Mouse (Mus musculus): ENCODE results near the gene Dscaml1. TPM values are rescaled to one million over a fixed set of nuclear protein-coding genes. Genes with fewer than 3 reads are reported as not detected.

Gene Dscaml1
- polyA plus RNA-seq, 1 experiment from 2014 or later = 0.06 TPM

DNA sequence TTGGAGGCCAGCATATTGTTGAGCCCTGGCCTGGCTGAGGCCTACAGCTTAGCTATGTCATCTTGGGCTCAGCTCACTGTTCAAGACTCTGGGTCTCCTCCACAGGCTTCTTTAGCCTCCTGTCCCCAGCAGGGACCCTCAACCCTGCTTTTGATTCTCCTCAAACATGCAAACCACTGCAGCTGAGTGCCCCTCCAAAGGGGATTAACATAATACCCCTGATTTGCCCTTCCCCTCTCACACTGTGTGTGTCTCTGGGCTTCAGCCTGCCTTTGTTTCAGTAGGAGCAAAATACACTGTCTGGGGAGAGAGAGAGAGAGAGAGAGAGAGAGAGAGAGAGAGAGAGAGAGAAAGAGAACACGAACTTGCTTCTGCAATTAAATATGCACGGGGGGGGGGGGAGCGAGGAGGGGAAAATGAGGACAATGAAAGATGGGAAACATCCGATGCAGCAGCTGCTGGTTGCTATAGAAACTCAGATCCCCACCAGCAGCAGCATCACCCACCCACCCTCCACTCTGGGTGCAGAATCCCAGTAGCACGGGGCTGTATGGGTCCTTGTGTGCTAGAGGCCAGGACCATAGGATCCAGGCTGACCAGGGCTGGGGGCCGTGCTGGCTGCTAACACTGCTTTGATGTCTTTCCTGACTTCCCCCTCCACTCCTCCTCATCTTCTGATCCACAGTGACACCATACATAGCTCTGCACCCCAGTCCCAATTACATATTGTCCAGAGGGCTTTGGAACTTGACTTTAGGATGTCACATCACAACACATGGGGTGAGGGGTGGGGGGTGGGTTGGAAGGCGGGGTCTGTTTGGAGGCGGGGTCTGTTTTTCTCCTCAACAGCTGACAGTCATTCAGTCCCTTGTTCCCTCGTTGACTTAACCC, 231.0 kb downstream of the Dscaml1 start:
- no peaks in the 10 kb centered on the region for H3K9me3 ChIP-seq (ENCODE audit: control insufficient read depth, low read depth, low read length)
- H3K4me3 ChIP-seq (ENCODE audit: low read depth, low read length) = no peak overlapping the region
- H3K9ac ChIP-seq (replicated peaks; ENCODE audit: low read depth, low read length) = no peak overlapping the region
- no peak overlapping the region for H3K4me2 ChIP-seq (replicated peaks; ENCODE audit: low read depth, low read length)
- no peak overlapping the region for H3K27ac ChIP-seq (ENCODE audit: low read length)
- WGBS = 14% methylated on average over 8 of the region's 9 CpGs
- no peaks in the 10 kb centered on the region for H3K27me3 ChIP-seq (ENCODE audit: control insufficient read depth, insufficient read depth, low read length)
- no peaks in the 10 kb centered on the region for H3K36me3 ChIP-seq (ENCODE audit: control insufficient read depth, insufficient read depth, low read length)
- no peaks in the 10 kb centered on the region for H3K4me1 ChIP-seq (ENCODE audit: control insufficient read depth, insufficient read depth, low read length)
- no peak for ATAC-seq (ENCODE audit: insufficient number of reproducible peaks, insufficient read depth, low FRiP score, low read depth)

DNA sequence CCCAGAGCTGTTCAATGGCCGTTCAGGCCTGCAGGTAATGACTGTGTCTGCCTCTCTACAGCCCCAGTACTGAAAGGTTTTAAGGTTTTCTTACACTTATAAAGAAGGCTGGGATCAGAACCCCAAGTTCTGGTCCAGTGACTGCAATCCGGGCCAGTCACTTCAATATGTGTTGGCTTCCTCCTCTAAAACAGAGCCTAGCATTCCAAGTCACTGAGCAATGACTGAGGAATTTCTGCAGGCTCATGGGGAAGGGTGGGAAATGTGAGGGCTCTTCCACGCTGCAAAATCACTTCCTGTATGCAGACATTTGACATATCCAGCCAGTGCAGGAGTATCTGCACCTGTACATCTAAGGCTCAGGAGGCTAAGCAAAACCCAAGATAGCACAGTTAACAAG, 233.8 kb downstream of the Dscaml1 start:
- H3K4me1 ChIP-seq (ENCODE audit: control insufficient read depth, insufficient read depth, low read length) = no peaks in the 10 kb centered on the region
- H3K27me3 ChIP-seq (ENCODE audit: control insufficient read depth, insufficient read depth, low read length) = no peaks in the 10 kb centered on the region
- no peak overlapping the region for H3K4me2 ChIP-seq (replicated peaks; ENCODE audit: low read depth, low read length)
- H3K36me3 ChIP-seq (ENCODE audit: control insufficient read depth, insufficient read depth, low read length) = no peaks in the 10 kb centered on the region
- no peaks in the 10 kb centered on the region for H3K9me3 ChIP-seq (ENCODE audit: control insufficient read depth, low read depth, low read length)
- 55% methylated on average over 3 of the region's 3 CpGs for WGBS
- no peak overlapping the region for H3K4me3 ChIP-seq (ENCODE audit: low read depth, low read length)
- H3K9ac ChIP-seq (replicated peaks; ENCODE audit: low read depth, low read length) = no peak overlapping the region
- no peak overlapping the region for H3K27ac ChIP-seq (ENCODE audit: low read length)
- no peak for ATAC-seq (ENCODE audit: insufficient number of reproducible peaks, insufficient read depth, low FRiP score, low read depth)

DNA sequence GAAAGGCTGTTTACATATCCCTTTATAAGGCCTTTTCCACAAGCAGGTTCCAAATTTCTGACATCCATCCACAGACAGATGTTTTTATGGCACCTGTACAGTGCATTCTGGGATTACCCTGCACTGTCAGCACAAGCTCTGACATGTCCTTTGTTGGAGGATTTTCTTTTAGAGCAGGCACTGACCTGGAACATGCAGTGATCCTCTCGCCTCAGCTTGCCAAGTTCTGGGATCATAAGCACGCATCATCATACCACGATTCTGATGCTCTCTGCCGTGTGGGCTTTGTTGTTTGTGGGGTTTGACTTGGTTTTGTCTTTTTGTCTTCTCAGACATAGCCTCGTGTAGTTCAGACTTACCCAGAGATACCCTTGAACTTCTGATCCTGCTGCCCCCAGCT, 236.0 kb downstream of the Dscaml1 start:
- no peak overlapping the region for H3K4me3 ChIP-seq (ENCODE audit: low read depth, low read length)
- no peak overlapping the region for H3K4me2 ChIP-seq (replicated peaks; ENCODE audit: low read depth, low read length)
- H3K4me1 ChIP-seq (ENCODE audit: control insufficient read depth, insufficient read depth, low read length) = no peaks in the 10 kb centered on the region
- no peak overlapping the region for H3K9ac ChIP-seq (replicated peaks; ENCODE audit: low read depth, low read length)
- no peak for ATAC-seq (ENCODE audit: insufficient number of reproducible peaks, insufficient read depth, low FRiP score, low read depth)
- H3K27ac ChIP-seq (ENCODE audit: low read length) = no peak overlapping the region
- 80% methylated on average over 5 of the region's 5 CpGs for WGBS
- H3K27me3 ChIP-seq (ENCODE audit: control insufficient read depth, insufficient read depth, low read length) = no peaks in the 10 kb centered on the region
- H3K36me3 ChIP-seq (ENCODE audit: control insufficient read depth, insufficient read depth, low read length) = no peaks in the 10 kb centered on the region
- no peaks in the 10 kb centered on the region for H3K9me3 ChIP-seq (ENCODE audit: control insufficient read depth, low read depth, low read length)

DNA sequence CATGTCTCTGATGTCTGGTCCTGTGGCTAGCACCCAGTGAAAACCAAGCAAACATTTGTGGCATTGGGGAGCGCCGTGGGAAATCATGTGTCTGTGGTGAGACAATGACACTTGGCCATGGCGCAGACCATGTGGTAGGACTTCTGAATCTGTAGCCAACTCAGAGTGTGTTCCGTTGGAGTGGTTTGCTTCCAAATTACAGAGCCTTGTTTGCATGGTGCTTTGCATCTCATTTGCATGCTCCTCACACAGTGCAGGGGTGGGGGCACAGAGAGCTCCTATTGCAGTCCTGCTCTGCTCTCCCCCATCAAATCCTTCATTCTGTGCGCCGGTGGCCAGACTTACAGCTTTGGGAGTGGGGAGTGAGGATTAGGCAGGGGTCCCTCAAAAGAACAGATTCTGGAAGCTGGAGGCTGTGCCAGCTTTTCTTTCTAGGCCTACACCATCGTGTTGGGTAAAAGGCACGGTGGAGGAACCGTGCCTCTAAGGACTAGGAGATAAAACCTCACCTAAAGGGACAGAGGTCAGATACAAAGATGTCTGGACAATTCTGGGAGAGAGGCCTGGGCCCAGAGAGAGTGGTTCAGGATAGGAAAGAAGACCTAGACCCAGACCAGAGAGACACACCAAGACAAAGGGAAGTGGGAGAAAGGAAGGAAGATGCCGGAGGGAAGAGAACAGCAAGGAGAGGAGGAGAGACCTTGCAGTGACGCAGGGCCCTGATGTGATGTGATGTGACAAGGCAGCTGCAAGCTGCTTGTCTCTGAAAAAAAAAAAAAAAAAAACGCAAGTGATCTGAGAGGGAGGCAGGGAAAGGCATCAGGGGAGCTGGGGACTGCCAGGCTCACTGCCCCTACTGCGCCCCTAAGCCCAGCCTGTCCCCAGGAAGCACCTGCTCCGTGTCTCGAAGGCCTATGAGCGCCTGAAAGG, 237.2 kb downstream of the Dscaml1 start:
- Histone ChIP-seq H3K36me3 (ENCODE audit: control insufficient read depth, insufficient read depth, low read length) (no peaks in the 10 kb centered on the region), H3K9me3 (ENCODE audit: control insufficient read depth, low read depth, low read length) (no peaks in the 10 kb centered on the region), H3K4me3 (ENCODE audit: low read depth, low read length) (no peak overlapping the region), H3K27me3 (ENCODE audit: control insufficient read depth, insufficient read depth, low read length) (no peaks in the 10 kb centered on the region), H3K4me1 (ENCODE audit: control insufficient read depth, insufficient read depth, low read length) (no peaks in the 10 kb centered on the region), H3K9ac (replicated peaks; ENCODE audit: low read depth, low read length) (no peak overlapping the region), H3K27ac (ENCODE audit: low read length) (no peak overlapping the region), H3K4me2 (replicated peaks; ENCODE audit: low read depth, low read length) (no peak overlapping the region)
- ATAC-seq (ENCODE audit: insufficient number of reproducible peaks, insufficient read depth, low FRiP score, low read depth) = no peak
- WGBS = 68% methylated on average over 15 of the region's 16 CpGs

DNA sequence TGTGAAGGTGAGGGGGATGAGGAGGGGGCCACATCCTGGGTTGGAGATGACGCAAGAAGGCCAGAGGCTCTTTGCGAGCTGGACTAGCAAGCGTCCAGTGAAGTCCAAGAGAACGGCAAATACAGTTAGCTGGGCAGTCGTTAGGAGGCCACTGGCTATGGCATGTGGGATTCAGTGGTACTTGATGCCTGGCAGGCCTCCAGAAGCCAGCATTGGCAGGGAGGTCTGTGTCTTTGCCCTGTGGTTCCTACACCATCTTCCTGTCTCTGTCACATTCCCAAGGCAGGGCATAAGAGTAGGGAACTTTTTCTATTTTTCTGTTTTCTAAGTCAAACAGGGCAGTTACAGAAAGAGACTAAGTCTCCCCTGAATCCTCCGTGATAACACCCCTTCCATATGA, 237.9 kb downstream of the Dscaml1 start:
- Histone ChIP-seq H3K9me3 (ENCODE audit: control insufficient read depth, low read depth, low read length) (no peaks in the 10 kb centered on the region), H3K4me2 (replicated peaks; ENCODE audit: low read depth, low read length) (no peak overlapping the region), H3K27ac (ENCODE audit: low read length) (no peak overlapping the region), H3K27me3 (ENCODE audit: control insufficient read depth, insufficient read depth, low read length) (no peaks in the 10 kb centered on the region), H3K9ac (replicated peaks; ENCODE audit: low read depth, low read length) (no peak overlapping the region), H3K4me1 (ENCODE audit: control insufficient read depth, insufficient read depth, low read length) (no peaks in the 10 kb centered on the region), H3K36me3 (ENCODE audit: control insufficient read depth, insufficient read depth, low read length) (no peaks in the 10 kb centered on the region), H3K4me3 (ENCODE audit: low read depth, low read length) (no peak overlapping the region)
- ATAC-seq (ENCODE audit: insufficient number of reproducible peaks, insufficient read depth, low FRiP score, low read depth) = no peak
- 87% methylated on average over 6 of the region's 6 CpGs for WGBS

DNA sequence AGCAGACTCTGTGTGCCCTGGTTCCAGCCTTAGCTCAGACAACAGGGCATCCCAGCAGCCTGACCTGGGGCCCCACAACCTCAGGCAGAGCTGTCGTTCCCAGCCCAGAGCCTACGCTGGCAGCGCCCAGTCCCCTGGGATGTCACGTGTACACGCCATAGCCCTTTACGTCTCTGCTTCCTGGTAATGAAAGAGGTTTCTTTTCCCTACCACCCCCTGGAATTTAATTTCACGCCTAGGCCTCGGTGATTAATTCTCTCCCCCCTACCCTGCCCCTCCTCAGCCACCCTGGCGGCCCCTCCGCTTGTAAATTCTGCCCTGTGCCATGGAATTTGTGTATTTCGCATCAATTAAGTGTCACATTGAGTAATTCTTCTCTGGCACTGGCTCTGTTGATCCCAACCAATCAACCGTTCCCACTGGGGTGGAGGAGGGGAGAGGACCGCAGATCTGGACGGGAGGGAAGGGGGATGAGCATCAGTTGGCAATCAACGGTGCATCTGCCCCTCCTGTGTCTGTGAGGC, 238.5 kb downstream of the Dscaml1 start:
- H3K9me3 ChIP-seq (ENCODE audit: control insufficient read depth, low read depth, low read length) = no peaks in the 10 kb centered on the region
- no peaks in the 10 kb centered on the region for H3K36me3 ChIP-seq (ENCODE audit: control insufficient read depth, insufficient read depth, low read length)
- no peaks in the 10 kb centered on the region for H3K27me3 ChIP-seq (ENCODE audit: control insufficient read depth, insufficient read depth, low read length)
- H3K4me2 ChIP-seq (replicated peaks; ENCODE audit: low read depth, low read length) = no peak overlapping the region
- no peak overlapping the region for H3K9ac ChIP-seq (replicated peaks; ENCODE audit: low read depth, low read length)
- H3K4me1 ChIP-seq (ENCODE audit: control insufficient read depth, insufficient read depth, low read length) = no peaks in the 10 kb centered on the region
- no peak overlapping the region for H3K27ac ChIP-seq (ENCODE audit: low read length)
- ATAC-seq (ENCODE audit: insufficient number of reproducible peaks, insufficient read depth, low FRiP score, low read depth) = no peak
- 38% methylated on average over 15 of the region's 15 CpGs for WGBS
- no peak overlapping the region for H3K4me3 ChIP-seq (ENCODE audit: low read depth, low read length)

DNA sequence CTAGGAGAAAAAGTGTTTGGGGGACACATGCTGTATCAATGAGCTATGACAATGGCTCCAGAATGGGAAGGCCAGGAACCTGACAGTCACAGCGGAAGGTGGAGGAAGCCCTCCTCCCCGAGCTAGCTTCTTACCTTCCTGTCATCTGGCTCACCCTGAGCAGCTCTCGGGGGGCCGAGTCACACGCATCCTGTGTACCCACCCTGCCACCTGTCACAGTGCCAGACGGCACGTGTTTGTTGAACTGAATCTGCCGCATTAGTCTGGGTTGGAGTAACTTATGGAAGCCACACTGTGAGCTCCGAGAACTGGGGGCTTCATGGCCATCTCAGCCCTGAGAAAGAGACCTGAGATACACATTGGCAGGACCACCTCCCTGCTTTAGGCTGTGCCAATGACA, 249.5 kb downstream of the Dscaml1 start:
- Histone ChIP-seq H3K4me1 (ENCODE audit: control insufficient read depth, insufficient read depth, low read length) (peaks cover 10% of the 10 kb centered on the region; the same call in 1 of the 2 replicates), H3K27ac (ENCODE audit: low read length) (no peak overlapping the region), H3K9ac (replicated peaks; ENCODE audit: low read depth, low read length) (no peak overlapping the region), H3K27me3 (ENCODE audit: control insufficient read depth, insufficient read depth, low read length) (no peaks in the 10 kb centered on the region), H3K4me2 (replicated peaks; ENCODE audit: low read depth, low read length) (no peak overlapping the region), H3K9me3 (ENCODE audit: control insufficient read depth, low read depth, low read length) (no peaks in the 10 kb centered on the region), H3K4me3 (ENCODE audit: low read depth, low read length) (no peak overlapping the region), H3K36me3 (ENCODE audit: control insufficient read depth, insufficient read depth, low read length) (no peaks in the 10 kb centered on the region)
- 89% methylated on average over 9 of the region's 9 CpGs for WGBS
- no peak for ATAC-seq (ENCODE audit: insufficient number of reproducible peaks, insufficient read depth, low FRiP score, low read depth)

DNA sequence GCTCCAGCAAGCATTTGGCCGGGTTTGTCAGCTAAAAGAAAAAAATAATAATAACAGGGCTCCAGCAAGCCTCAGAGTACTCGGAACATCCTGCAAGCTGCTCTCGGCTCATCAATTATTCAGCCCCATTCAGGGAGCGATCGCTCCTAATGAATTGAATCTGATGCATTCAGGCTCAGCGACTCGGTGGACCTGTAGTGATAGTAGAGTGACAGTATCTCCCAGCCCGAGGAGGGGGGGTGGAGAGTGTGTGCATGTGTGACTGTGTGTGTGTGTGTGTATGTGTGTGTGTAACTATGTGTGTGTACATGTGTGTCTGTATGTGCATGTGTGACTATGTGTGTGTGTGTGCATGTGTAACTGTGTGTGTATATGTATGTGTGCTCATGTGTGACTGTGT, 250.2 kb downstream of the Dscaml1 start:
- no peak overlapping the region for H3K27ac ChIP-seq (ENCODE audit: low read length)
- WGBS = 67% methylated on average over 8 of the region's 8 CpGs
- no peak for ATAC-seq (ENCODE audit: insufficient number of reproducible peaks, insufficient read depth, low FRiP score, low read depth)

More for the DNA sequence above, 250.2 kb downstream of the Dscaml1 start:
- Histone ChIP-seq H3K36me3 (ENCODE audit: control insufficient read depth, insufficient read depth, low read length) (no peaks in the 10 kb centered on the region), H3K9ac (replicated peaks; ENCODE audit: low read depth, low read length) (no peak overlapping the region), H3K9me3 (ENCODE audit: control insufficient read depth, low read depth, low read length) (no peaks in the 10 kb centered on the region), H3K4me3 (ENCODE audit: low read depth, low read length) (no peak overlapping the region), H3K27me3 (ENCODE audit: control insufficient read depth, insufficient read depth, low read length) (no peaks in the 10 kb centered on the region), H3K4me2 (replicated peaks; ENCODE audit: low read depth, low read length) (no peak overlapping the region), H3K4me1 (ENCODE audit: control insufficient read depth, insufficient read depth, low read length) (peaks cover 10% of the 10 kb centered on the region; the same call in 1 of the 2 replicates)

Measured in stomach, embryonic 14.5 days (tissue).